Mouse (Mus musculus) testis, adult 2 months (tissue): ENCODE data around the gene Pgm3.

Experiments
- CTCF ChIP-seq: fragments of 200-500 bp; IDR thresholded peaks from 2 replicates; pipeline ENCODE4 v1.5.1; 2012; ENCODE audit warnings: low read depth, mild to moderate bottlenecking, inconsistent platforms, low read length, moderate library complexity; ENCODE audit not compliant: control insufficient read depth, insufficient read depth, insufficient replicate concordance
- POLR2A ChIP-seq: fragments of 200-500 bp; IDR thresholded peaks from 2 replicates; pipeline ENCODE4 v1.6.1; 2012; ENCODE audit warnings: low read depth, mild to moderate bottlenecking, inconsistent platforms, low read length, moderate library complexity; ENCODE audit not compliant: control insufficient read depth

DNA sequence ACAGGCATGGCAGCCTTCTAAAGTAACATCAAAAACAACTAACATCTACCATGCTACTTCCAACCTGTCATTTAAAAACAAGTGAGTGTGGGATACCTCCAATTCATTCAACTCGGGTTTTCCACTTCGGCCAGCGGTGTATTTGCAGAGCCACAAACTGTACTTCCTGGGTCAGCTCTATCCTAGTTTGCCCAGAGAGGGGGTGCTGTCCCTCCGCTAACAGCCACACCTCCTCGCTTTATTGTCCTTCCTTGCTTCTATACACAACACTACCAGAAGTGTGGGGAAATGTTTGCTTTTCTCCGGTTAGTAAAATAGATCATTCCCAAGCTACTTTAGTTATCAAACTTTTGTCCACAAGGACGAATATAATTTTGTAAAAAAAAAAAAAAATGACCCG lies 696 bp downstream of the Pgm3 start:
- TF ChIP-seq POLR2A (no peak), CTCF (no peak)
